Mouse (Mus musculus): ENCODE measurements around the gene Nck2.
A peak's percentile ranks its signal among the peaks of the same experiment; 100 is the strongest.

Gene Nck2

DNA sequence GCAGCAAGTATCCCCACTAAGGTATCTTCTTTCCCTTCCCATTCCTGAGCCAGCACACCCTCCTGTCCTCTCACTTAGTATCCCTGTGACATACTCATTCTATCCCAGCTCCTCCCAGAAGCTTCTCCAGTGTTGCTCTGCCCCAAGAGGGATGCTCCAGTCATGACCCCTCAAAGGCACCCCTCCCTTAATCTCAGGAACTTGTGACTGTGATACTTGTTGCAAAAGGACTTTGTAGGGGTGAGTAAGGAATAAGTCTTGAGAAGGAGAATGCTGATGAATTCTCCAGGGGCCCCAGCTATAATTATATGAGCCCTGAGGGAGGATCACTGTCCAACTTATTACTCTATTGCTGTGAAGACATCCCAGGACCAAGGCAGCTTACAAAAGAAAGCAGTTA, 7.8 kb upstream of the Nck2 start:
- no peak for DNase-seq

- no peak for DNase-seq
Observed at GRCm38 (mm10) chr1:43439261-43439660, 5.1 kb upstream of the Nck2 start.

DNA sequence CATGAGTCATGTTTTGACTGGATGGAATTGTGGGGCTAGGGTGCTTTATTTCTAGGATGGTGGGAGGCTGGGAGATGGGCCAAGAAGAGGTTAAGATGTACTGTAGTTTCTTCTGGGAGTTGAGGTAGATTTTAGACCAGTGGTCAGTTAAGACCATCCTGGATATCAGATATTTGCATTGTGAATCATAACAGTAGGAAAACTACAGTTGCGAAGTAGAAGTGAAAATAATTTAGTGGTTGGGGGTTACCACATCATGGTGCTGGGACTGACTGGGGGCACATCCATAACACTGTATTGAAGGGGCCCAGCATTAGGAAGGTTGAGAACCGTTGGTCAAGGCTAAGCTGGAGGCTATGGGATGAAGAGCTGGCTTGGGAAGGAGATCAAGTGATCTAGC, 1.8 kb upstream of the Nck2 start:
- no peak for DNase-seq

- DNase-seq, result peak; percentile 80
Observed at GRCm38 (mm10) chr1:43445170-43446088, 1.1 kb downstream of the Nck2 start.

- DNase-seq, result peak; percentile 68
Observed at GRCm38 (mm10) chr1:43446089-43446533, 1.7 kb downstream of the Nck2 start.

DNA sequence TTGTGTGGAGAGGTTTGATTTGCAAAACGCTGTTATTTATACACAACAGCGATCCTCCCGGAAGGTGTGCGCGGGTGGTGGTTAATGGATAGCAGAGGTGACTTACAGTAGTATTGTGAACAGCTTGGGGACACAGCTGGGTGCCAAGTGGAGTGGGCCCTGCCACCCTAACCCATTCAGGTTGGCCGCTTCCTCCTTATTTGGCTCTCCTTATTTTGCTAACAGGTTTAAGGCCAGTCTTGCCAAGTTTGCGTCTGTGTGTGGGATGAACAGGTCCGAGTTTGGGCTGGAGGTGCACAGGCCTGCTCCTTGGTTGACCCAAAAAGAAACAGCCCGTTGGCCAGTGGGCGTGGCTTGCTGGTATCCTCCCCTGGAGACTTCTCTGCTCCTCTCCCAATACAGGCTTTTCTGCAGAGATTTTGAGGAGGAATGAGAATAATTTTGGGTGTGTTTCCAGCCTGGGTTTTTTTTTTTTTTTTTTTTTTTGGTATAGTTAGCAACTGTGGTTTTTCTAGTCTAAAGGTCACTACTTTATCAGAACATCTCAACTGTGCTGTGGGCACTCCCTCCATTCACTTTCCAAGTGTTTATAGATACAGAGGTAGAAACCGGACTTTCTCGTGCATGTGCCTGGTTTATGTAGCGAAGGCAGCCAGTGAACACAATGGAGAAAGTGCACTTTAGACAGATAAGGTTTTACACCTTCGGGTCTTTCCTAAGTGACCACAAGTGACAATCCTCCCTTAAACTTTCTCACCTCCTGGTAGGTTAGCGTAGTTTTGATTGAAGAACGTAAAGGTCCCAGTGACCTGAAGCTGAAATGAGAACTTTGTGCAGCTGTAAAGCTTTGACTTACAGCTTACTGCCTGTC, 2.6 kb downstream of the Nck2 start:
- DNase-seq, result peak; percentile 58

GRCm38 (mm10) chr1:43447602-43448287, 3.4 kb downstream of the Nck2 start:
- no peak for DNase-seq

GRCm38 (mm10) chr1:43450811-43451210, 6.4 kb downstream of the Nck2 start:
- no peak for DNase-seq

- no peak for DNase-seq
Observed at GRCm38 (mm10) chr1:43453683-43454082, 9.3 kb downstream of the Nck2 start.

- DNase-seq, result no peak
Observed at GRCm38 (mm10) chr1:43454741-43455140, 10.4 kb downstream of the Nck2 start.

DNA sequence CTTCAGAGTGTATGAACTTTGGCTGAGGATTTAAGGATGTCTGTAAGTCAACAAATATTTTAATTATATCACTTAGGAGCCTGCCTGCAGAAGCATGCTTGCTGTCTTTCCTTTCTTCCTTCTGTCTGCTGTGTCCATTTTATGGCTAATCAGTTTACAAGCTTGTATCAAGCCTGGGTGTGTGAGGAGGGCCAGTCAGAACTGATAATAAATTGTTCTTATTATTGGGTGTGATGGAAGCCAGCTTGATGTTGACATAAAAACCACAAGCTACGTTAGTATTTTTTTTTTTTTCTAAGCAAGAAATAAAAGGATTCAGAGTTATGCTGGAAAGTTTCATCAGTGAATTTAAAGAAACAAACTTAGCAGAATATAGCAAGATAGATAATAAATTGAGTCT, 10.8 kb downstream of the Nck2 start:
- DNase-seq, result no peak

DNA sequence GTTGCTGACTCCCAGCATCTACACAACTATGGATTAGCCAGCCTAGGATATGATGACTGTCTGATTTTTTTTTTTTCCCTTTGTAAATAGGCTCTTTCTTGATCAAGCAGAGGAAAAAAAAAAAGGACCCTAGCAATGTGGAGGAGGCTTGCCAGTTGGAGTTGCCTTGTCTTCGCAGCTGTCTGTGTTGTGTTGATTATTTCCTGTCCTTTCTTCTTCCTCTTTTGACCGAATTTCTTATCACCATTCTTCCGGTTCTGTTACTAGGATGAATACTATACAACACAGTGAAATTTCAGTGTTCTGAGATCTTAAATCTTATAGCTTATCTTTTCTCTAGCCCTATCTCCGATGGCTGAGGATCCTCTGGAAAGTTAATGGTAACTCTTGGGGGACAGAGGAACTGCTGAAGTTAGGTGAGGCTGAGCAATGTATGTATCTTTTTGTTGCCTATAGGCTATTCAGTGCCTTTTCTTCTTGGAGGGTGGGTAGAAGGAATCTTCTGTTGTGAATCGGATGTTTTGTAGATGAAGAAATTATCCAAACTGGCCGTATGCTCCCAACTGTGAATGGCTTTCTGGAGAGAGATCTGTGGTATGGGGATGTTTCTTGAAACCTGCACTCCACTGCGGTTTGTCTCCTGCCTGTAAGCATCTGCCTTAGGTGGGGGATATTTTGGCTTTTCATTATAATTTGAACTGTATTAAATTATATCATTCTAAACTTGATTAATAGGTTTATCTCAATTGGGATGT, 12.8 kb downstream of the Nck2 start:
- DNase-seq, result no peak

GRCm38 (mm10) chr1:43460468-43460867, 16.1 kb downstream of the Nck2 start:
- no peak for DNase-seq

- peak; percentile 44 for DNase-seq
Observed at GRCm38 (mm10) chr1:43462666-43463065, 18.3 kb downstream of the Nck2 start.

- DNase-seq, result no peak
Observed at GRCm38 (mm10) chr1:43463941-43464682, 19.7 kb downstream of the Nck2 start.

GRCm38 (mm10) chr1:43464976-43465375, 20.6 kb downstream of the Nck2 start:
- DNase-seq, result no peak

- DNase-seq, result no peak
Observed at GRCm38 (mm10) chr1:43465957-43466624, 21.7 kb downstream of the Nck2 start.

GRCm38 (mm10) chr1:43467656-43468055, 23.3 kb downstream of the Nck2 start:
- peak; percentile 58 for DNase-seq

DNA sequence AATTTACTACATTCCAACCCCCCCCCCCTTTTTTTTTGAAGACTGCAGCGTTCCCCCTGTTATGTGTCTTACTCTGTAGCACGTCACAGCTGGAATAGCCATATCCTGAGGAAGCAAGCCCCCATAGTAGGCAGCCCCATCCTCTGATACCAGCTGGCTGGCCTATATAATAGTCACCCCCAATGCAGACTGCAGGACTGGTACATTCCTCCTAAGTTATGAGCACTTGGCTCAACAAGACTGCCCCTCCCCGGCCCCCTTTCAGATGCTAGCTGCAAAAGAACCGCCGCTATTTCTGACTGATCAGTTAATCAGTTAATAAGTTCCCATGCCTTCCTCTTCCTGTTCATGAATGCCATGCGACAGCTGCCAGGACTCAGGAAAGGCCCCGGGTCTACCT, 23.8 kb downstream of the Nck2 start:
- DNase-seq, result no peak

- DNase-seq, result no peak
Observed at GRCm38 (mm10) chr1:43468978-43469377, 24.6 kb downstream of the Nck2 start.

All from lung, postnatal 14 days (tissue).